Mouse (Mus musculus) embryo, embryonic 11 days (tissue): Measurements from ENCODE around the gene Prr19.

Experiments
- DNase-seq: peaks from one replicate; pipeline ENCODE4 v3.0.0-alpha.2; 2015

The Prr19 gene

DNA sequence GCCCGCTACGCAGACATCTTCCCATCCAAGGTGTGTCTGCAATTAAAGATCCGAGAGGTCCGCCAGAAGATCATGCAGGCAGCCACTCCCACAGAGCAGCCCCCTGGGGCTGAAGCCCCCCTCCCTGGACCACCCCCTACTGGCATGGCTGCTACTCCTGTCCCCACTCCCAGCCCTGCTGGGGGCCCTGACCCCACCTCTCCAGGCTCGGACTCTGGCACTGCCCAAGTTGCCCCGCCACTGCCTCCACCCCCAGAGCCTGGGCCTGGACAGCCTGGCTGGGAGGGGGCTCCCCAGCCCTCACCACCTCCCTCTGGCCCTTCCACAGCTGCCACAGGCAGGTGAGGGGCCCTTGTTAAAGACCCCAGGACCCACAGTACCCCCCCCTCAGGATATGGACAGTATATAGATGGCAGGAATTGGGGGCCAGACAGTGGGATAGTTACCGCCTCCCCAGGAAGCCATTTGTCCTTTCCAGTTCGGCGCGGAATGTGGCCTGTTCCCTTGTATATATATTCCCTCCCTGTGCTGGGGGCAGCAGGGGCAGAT lies 7.9 kb upstream of the Prr19 start:
- no peak for DNase-seq

DNA sequence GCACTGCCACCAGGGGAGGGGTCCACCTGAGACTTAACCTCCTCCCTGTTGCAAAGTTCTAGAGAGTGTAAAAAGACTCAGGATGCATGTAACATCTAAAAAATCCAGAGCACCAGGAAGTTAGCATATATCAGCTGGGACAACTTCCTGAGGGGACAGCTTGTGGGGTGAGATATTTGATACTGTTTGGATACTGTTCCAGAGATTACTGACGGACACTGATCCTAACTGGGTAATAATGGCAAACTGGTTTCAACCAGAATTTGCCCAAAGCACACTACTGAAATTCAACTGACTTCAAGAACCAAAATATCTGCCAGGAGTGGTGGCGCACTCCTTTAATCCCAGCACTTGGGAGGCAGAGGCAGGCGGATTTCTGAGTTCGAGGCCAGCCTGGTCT lies 6.7 kb upstream of the Prr19 start:
- DNase-seq = no peak

DNA sequence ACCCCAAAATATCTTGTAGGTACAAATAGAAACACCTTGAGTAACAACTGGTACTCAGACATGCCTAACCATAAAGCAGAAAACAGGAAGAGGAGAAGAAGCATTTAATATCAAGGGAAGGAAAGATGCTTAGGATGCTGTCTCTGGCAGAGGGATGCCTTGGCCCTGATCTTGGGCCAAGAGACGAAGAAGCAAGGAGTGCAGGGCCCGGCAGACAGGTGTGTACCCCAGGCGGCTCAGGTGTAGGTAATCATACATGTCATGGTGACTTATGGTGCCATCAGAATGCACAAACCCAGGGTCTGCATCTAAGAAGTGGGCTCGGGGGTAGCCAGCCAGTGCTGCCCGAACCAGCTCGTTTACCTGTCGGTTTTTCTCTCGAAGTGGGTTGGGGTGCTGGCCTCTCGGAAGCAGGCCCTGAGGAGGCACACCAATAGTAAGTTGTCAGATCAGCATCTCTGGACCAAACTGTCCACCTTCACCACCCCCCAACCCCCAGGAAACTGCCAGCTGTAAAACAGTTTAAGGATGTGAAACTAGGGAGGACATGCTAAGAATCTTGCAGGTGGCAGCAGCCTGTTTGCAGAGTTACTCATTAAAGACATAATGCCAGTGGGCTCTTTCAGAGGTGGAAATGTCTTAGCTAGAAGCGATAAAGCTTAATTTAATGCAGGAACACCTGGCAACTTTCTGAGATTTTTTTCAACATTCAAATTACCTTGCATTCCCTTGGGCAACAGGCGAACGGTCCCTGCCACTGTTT lies 6.1 kb upstream of the Prr19 start:
- no peak for DNase-seq

DNA sequence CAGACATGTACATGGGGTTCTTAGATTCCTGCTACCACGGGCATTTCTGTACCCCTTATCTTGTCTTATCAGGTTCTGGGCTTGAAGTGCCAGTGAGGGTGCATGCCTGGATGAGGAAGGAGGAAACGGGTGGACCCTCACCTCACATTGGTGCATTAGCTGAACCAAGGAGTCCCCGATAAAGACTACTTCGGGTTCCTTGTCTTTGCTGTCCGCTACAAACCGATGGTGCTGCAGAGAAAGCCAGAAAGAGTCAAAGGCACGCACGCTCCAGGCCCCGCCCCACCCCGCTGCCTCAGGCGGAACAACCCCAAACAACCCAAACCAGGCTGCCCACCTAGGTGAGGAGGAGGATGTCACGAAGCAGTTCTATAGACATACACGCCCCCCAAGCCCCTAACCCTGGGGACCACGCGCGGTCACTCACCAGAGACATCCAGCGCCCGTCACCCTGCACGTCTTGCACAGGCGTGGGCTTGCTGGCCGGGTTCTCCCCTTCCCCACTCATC lies 4.2 kb upstream of the Prr19 start:
- DNase-seq = peak; percentile 63

DNA sequence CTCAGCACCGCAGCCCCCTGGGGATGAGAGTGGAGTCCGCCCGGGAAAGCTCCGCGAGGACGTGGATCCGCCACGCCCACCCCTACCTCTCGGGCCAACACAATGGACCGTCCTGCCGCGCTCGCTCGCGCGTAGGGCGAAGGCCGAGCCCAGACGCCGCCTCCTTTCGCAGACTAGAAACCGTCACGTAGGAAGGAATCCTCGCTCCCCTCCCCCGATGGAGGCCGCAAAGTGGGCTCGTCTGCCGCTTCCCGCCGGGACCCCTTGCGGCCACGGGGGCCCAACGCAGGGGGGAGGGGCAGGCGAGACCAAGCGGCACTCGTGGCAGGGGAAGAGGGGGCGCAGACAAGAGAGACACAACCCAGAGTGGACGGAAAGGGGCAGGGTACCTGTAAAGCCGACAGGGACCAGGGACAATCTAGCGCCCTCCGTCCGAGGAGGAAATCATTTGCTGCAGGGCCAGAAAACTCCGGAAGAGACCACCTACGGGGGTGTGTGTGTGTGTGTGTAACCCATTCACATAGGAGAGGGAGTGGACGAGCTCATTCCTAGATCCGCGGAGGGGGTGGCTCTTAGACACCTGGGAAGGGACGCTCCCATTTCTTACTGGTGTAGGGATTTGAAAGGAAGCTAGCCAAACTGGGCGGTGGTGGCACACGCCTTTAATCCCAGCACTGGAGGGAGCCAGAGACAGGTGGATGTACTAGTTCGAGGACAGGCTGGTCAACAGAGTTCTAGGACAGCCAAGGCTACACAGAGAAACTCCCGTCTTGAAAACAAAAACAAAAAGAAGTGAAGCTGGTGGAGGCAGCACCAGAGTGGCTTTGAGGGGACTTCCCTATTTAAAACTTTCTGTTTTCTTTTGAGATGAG lies 3.5 kb upstream of the Prr19 start, which contains the start of gene Pafah1b3:
Gene Pafah1b3 (minus strand): TSS at position 533 of the 872 bp plus-strand sequence.
- DNase-seq = peak; percentile 97

DNA sequence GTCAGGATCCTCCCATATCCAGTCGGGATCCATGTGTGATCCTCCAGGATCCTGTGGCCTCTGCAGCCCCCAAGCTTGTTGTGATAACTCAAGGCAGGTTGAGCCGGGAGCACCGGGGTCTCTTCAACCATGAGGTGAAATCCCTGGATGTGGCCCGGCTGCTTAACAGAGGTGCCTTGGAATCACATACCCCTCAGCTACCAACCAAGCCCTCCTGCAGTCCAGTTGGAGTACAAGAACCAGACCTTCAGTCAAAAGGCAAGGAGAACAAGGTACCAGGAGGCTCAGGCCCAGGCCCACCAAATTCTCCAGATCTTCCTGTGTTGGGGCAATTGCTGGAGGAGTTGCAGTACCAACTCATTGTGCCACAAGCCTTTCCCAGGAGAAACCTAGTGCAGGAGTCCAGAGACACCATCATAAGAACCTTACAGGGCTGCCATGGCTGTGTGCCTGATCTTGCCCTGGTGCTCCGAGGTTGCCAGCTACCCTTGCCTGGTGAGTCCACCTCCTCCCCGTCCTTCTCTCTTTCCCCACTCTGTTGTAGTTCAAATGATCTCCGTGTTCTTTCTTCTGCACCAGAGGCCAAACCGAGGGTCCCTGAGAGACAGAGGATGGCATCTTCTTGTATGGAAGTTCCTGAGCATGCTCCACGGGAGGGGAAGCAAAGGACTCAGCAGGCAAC lies 1.9 kb downstream of the Prr19 start:
- DNase-seq = no peak

DNA sequence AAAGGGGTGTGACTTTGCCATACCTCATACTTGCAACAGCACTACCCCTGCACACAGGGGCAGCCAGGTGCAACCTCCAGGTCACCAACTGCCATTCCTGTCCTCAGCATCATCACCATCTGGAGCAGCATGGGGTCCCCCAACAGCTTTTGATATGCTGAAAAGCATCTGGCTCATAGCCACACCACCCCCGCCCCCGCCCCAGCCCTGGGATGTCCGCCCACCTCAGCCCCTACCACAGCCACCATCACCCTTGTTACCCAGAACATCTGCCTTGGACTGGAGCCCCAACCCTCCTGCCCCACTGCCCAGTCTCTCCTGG lies 2.4 kb downstream of the Prr19 start:
- no peak for DNase-seq

DNA sequence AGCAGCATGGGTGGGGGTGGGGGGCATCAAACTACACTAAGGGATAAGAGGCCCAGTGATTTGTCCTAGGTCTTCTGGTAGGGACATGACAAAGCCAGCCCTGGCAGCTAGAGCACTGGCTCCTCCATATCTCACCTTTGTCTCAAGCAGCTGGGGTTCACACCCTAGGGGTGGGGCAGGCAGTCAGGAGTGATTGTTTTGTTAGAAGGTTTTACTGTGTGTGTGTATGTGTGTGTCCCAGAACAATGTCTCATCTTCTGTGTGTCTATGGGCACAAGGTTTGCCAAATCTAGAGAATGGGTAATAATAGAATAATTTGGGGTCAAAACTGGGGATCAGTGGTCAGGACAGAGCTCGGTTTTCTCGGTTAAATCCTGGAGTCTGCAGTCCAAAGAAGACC lies 4.3 kb downstream of the Prr19 start:
- no peak for DNase-seq

DNA sequence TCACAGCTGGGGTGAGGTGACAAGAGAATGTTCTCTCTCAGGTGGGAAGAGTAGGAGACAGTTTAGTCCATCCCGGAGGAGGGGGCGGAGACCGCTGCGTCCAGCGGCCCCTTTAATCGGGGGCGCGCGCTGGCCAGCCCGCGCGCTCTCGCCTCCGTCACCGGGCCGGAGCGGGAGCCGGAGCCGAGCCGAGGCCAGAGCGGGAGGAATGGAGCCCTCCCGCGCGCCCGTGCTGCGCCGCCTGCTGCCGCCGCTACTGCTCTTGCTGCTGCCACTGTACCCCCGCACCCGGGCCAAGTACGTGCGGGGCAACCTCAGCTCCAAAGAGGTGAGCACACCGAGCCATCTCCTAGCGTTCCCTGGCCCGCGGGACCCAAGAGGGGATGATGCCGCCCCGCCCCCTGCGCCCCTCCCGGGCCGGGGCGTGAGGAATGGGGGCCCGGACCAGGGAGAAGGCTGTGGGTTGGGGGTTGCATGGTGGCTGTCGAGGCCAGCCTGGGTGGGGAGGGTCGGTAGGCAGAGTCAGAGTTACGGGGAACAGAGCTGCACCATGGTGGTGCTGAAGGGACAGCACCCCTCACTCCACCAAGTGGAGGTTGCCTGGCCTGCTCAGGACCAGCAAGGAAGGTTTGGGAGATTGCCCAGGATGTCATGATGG lies 4.9 kb downstream of the Prr19 start, which contains the start of gene Tmem145:
Gene Tmem145 (plus strand): TSS at position 151 of the 658 bp plus-strand sequence.
- DNase-seq = peak; percentile 86

DNA sequence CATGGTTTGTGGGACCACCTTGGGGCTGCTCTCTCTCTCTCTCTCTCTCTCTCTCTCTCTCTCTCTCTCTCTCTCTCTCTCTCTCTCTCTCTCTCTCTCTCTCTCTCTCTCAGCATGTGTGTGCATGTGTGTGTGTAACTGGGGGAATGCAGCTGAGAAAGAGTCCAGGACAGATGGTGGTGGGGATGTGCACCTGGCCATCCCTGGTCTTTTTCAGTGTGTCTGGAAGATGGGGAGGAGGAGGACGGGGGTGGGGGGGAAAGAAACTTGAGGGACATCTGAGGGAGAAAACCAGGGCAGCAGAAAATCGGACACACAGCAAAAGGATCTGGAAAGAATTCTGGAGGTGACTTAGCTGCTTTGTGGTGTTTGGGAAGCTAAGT lies 5.4 kb downstream of the Prr19 start:
- no peak for DNase-seq

DNA sequence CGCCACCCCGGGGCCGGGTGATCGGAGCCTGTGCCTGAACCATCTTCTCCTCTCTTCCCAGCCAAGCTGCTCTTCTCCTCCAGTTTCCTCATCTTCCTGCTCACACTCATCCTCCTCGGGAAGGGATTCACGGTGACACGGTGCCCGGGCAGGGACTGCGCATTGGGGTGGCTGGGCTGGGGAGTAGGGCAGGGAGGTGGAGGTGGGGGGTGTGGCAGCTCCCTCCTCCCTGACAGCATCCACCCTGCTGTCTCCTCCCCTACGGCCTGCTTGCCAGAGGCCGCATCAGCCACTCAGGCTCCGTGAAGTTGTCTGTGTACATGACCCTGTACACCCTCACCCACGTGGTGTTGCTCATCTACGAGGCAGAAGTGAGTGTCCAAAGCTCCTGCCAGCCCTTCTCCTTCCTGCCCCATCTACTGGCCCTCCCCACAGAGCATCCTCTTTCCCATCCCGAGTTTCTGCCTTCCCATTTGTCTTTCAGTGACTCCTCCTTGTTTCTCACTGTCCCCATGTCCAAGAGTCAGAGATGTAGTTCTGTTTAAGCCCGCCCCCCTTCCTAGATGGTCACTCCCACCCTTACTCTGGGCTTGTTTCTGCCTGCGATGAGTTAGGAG lies 7.6 kb downstream of the Prr19 start:
- no peak for DNase-seq

DNA sequence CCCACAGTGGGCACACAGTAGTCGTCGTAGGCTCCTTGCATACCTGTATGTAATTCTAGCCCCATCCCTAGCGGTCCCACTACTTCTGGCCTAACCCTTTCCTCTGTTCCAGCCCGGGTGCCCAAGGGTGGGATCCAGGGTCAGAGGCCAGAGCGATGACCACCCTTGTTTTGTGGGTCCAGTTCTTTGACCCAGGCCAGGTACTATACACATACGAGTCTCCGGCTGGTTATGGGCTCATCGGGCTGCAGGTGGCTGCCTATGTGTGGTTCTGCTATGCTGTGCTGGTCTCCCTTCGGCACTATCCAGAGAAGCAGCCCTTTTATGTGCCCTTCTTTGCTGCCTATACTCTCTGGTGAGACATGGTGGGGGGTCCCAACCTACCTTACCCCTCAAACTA lies 8.2 kb downstream of the Prr19 start:
- DNase-seq = no peak

DNA sequence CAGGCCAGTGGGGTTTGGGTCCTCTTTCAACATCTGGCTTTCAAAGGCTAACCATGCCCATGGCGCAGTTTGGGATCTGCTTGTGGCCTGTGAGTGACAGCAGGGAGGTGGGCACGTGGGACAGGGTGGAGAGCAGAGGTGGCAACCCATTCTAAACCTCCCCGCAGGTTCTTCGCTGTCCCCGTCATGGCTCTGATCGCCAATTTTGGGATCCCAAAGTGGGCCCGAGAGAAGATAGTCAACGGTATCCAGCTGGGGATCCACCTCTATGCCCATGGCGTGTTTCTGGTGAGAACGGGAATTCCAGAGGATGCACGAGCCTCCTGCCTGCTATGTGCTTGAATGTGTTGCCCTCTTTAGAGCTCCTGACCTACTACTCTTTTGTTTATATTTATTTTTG lies 10.0 kb downstream of the Prr19 start:
- DNase-seq = no peak

DNA sequence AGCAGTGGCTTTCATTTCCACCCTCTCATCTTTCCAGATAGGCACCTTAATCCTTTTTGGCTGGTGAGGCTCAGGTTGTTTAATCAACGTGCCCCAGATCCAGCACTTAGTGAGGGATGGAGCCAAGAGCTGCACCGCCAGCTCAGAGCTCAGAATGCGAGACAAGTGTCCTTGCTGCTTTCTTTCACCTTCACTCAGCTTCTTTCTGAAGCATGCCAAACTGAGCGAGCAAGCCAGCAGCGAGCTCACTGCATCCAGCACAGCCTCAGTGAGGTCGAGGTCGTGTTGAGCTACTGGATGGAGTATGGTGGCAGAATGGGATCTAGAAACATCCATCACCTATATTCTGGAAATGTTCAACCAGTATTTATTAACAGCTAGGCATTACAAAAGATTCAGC lies 12.1 kb downstream of the Prr19 start:
- no peak for DNase-seq

DNA sequence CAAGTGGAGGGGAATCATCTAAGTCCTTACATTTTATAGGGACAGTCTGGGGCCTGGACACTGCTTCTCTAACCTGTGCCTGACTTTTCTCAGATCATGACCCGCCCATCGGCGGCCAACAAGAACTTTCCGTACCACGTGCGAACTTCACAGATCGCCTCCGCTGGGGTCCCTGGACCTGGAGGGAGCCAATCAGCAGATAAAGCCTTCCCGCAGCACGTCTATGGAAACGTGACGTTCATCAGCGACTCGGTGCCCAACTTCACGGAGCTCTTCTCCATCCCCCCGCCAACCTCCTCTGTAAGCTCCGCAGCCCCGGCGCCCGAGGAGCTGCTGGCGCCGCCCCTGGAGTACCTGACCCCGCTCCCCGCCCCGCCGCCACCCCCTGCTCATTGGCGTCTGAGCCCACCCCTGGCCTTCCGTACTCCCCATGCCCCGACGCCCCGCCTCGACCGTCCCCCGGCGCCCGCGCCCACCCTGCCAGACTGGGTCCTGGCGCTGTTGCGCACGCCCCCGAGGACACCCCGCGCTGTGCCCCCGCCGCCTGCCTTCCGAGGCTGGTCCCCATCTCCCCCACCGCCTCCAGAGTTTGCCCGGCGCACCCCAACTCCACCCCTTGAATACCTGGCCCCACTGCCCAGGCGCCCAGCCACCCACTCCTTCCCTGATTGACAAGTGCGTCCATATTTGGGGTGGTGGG lies 13.5 kb downstream of the Prr19 start:
- peak; percentile 34 for DNase-seq

DNA sequence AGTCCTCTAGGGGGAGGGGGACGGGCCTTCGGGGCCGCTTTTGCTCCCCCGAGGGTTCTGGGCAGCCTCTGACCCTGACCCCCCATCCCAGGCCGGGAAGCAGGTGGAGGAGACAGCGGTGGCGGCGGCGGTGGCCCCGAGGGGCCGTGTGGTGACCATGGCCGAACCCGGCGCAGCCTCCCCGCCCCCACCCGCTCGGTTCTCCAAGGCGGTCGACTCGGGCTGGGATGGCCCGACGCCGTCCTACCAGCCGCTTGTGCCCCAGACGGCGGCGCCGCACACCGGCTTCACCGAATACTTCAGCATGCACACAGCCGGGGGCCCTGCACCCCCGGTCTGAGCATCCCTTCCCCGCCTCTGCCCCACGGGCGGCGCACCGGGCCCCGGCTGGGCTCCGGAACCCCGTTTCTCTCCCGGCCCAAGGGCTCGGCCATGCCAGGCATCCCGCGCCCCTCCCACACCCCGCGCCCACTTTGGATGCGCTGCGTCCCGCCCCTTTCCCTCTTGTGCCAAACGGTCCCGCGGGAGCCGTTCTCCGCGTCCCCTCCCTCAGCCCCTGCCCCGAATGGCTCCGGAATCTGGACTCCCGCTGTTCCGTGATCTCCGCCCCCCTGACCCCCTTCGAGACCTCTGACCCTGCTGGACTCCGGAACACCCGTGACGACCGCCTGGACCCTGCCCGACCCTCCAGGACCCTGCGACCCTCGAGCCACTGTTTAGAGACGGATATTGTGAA lies 14.3 kb downstream of the Prr19 start:
- peak; percentile 44 for DNase-seq

DNA sequence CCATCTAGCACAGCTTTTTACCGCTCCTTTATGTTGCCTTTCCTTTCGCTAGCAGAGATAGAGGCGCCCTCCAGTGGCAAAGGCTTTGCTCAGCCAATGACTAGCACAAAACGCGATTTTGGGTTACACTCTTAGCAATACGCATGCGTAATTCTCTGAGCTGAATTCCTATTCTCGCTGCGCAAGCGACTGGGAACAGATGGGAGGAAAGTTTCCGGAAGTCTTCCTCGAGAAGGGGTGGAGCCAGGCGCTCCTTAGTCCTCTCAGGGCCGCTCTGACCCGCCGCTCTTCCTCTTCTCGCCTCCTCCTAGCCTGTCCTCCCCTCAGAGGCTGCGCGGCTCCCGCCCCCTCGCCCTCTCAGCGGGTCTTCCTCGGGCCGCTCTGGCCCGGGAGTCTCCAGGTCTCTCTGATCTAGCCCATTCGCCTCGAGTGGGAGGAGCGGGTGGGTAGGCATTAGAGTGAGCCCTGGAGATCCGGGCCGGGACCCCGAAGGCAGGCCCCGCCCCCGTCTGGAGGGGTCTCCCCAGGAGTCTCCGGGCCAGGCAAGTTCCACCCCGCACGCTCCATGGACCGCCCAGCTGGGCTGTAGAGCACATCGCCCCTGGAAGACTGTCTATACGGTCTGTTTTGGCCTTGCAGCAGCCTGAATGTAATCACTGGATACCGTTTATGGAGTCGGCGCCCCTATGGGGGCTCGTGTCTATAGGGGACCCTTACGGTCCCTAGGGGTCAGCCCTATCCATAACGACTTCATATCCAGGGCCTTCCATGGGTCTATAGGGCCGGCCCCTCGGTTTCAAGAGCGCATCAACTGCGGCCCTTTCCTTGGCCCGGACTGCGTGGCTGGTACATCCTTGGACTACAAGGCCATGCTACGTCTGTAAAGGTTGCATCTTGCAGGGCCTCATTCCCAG lies 15.6 kb downstream of the Prr19 start, which contains the start of gene Megf8:
Gene Megf8 (plus strand): TSS at position 633 of the 914 bp plus-strand sequence.
- DNase-seq = peak; percentile 99

DNA sequence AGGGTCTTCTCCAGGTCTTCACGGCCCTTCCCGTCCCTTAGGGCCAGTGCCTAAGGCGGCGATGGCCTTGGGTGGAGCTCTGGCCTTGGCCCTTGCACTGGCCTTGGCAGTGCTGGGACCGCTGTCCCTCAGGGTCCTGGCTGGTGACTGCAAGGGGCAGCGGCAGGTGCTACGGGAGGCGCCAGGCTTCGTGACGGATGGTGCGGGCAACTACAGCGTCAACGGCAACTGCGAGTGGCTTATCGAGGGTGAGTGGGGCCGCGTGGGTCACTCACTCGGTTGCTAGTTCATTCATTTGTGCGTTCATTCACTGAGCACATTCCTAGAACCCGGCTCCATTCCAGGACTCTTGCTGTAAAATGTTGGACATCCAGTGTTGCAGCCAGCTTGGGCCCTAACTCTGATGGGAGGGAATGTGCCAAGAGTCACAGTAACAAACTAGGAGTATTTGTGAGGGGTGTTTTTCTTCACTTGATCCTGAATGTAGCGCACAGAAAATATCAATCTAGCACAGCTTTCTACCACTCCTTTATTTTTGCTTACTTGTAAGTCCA lies 16.3 kb downstream of the Prr19 start:
- DNase-seq = peak; percentile 47

DNA sequence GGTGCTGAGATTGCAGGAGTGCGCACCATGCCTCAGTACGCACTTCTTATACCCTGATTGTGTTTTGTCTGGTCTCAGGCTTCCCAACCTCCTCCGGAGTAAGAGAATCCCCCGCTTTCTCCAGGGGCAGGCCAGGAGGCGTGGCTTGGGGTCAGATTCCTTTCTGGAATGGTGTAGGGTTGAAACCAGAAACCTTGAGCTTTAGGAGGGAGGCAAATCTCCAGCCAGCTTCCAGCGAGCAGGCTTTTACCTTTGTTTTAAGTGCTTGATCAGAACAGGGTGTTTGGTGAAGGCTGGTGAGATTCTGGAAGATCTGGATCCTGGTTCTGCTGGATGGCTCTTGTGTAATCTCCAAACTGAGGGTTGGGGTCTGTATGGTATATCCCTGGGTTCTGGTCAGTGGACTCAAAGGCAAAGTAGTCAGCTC lies 20.9 kb downstream of the Prr19 start:
- DNase-seq = peak; percentile 92
